Mouse (Mus musculus) CH12.LX (cell line): Measurements from ENCODE around the gene Ccl11.

Experiments
- CTCF ChIP-seq, 2 experiments: IDR thresholded peaks in 1 of 2; conservative IDR thresholded peaks in 1 of 2; 2 replicates each; pipeline ENCODE4 v1.5.1; 2011 to 2012; ENCODE audit warnings: low read depth in 2 of 2, low read length in 2 of 2, improper control_type of control experiment in 1 of 2, inconsistent platforms in 1 of 2, mild to moderate bottlenecking in 1 of 2, moderate library complexity in 1 of 2
- E2F4 ChIP-seq: IDR thresholded peaks from 2 replicates; pipeline ENCODE4 v1.6.1; 2011; ENCODE audit warnings: low read depth, low read length, improper control_type of control experiment; ENCODE audit not compliant: insufficient replicate concordance
- ETS1 ChIP-seq: conservative IDR thresholded peaks from 2 replicates; pipeline ENCODE4 v1.6.1; 2012; ENCODE audit warnings: low read depth, mild to moderate bottlenecking, inconsistent platforms, low read length, improper control_type of control experiment, moderate library complexity
- JUND ChIP-seq: conservative IDR thresholded peaks from 2 replicates; pipeline ENCODE4 v1.6.1; 2011; ENCODE audit warnings: low read depth, low read length, improper control_type of control experiment
- MAX ChIP-seq: IDR thresholded peaks from 2 replicates; pipeline ENCODE4 v1.6.1; 2011; ENCODE audit warnings: low read length, improper control_type of control experiment
- MXI1 ChIP-seq: IDR thresholded peaks from 2 replicates; pipeline ENCODE4 v1.6.1; 2011; ENCODE audit warnings: mild to moderate bottlenecking, low read depth, low read length, improper control_type of control experiment
- NELFE ChIP-seq: IDR thresholded peaks from 2 replicates; pipeline ENCODE4 v1.6.1; 2011; ENCODE audit warnings: low read depth, low read length, improper control_type of control experiment
- NRF1 ChIP-seq: IDR thresholded peaks from 2 replicates; pipeline ENCODE4 v1.6.1; 2014; ENCODE audit warnings: low read depth, mild to moderate bottlenecking, inconsistent platforms, low read length, improper control_type of control experiment, moderate library complexity
- RCOR1 ChIP-seq: conservative IDR thresholded peaks from 2 replicates; pipeline ENCODE4 v1.6.1; 2012; ENCODE audit warnings: low read depth, mild to moderate bottlenecking, inconsistent platforms, low read length, improper control_type of control experiment
- TBP ChIP-seq: conservative IDR thresholded peaks from 2 replicates; pipeline ENCODE4 v1.6.1; 2011; ENCODE audit warnings: low read depth, low read length, improper control_type of control experiment
- USF1 ChIP-seq: IDR thresholded peaks from 2 replicates; pipeline ENCODE4 v1.6.1; 2014; ENCODE audit warnings: low read depth, mild to moderate bottlenecking, inconsistent platforms, low read length, improper control_type of control experiment
- ZC3H11A ChIP-seq: IDR thresholded peaks from 2 replicates; pipeline ENCODE4 v1.6.1; 2012; ENCODE audit warnings: low read depth, mild to moderate bottlenecking, inconsistent platforms, low read length, improper control_type of control experiment

- TF ChIP-seq CTCF (conservative IDR thresholded peaks at IDR 0.05 in 1 of 2, IDR thresholded peaks at IDR 0.05 in 1 of 2; ENCODE audit: low read depth in 2 of 2, low read length in 2 of 2) (peak in 1 of 2 experiments; percentile 57; a peak in 2 of 4 replicates), RCOR1 (no peak), JUND (no peak), MXI1 (no peak), NELFE (no peak), MAX (no peak), ZC3H11A (no peak), USF1 (no peak), ETS1 (no peak), E2F4 (no peak), TBP (no peak), NRF1 (no peak)
Measured at GRCm38 (mm10) chr11:82038535-82038934, 19.1 kb upstream of the Ccl11 start, which contains the start of gene Gm17268.
